Mouse (Mus musculus): ENCODE data around the gene Nt5c1b. TPM values are rescaled to one million over a fixed set of nuclear protein-coding genes. Genes with fewer than 3 reads are reported as not detected.

Gene Nt5c1b
- polyA plus RNA-seq, 1 experiment, result not detected

GRCm38 (mm10) chr12:10422347-10422746 is 52.6 kb downstream of the Nt5c1b start:
- no peak for TF ChIP-seq CEBPB (IDR thresholded peaks at IDR 0.05; ENCODE audit: low read depth)
- TF ChIP-seq MYOD1 (IDR thresholded peaks at IDR 0.05; ENCODE audit: control insufficient read depth, insufficient read length, low read depth), result no peak
- TF ChIP-seq FOSL1 (IDR thresholded peaks at IDR 0.05; ENCODE audit: insufficient read depth, low read length, poor library complexity, severe bottlenecking), result no peak
- TF ChIP-seq MYOG (IDR thresholded peaks at IDR 0.05; ENCODE audit: control insufficient read depth, extremely low read depth, insufficient read length), result no peak
- no peak for TF ChIP-seq CTCF (IDR thresholded peaks at IDR 0.05; ENCODE audit: control insufficient read depth, insufficient read depth, insufficient read length)
- TF ChIP-seq USF1 (IDR thresholded peaks at IDR 0.05; ENCODE audit: low read depth), result no peak
- no peak for TF ChIP-seq MAX (IDR thresholded peaks at IDR 0.05)
- H3K27me3 ChIP-seq (ENCODE audit: control insufficient read depth, insufficient read depth, insufficient read length), result no peaks in the 10 kb centered on the region
- no peaks in the 10 kb centered on the region for H3K79me3 ChIP-seq (ENCODE audit: low read depth)
- H3ac ChIP-seq (ENCODE audit: control insufficient read depth, insufficient read length, low read depth), result no peak overlapping the region
- H3K4me3 ChIP-seq (ENCODE audit: insufficient read depth, poor library complexity, severe bottlenecking), result no peak overlapping the region
- no peaks in the 10 kb centered on the region for H3K36me3 ChIP-seq (ENCODE audit: control insufficient read depth, insufficient read depth)
- H3K79me2 ChIP-seq (ENCODE audit: control insufficient read depth, insufficient read depth), result no peaks in the 10 kb centered on the region

- no peaks in the 10 kb centered on the region for H3K79me3 ChIP-seq (ENCODE audit: low read depth)
- H3K36me3 ChIP-seq (ENCODE audit: control insufficient read depth, insufficient read depth), result no peaks in the 10 kb centered on the region
- no peaks in the 10 kb centered on the region for H3K79me2 ChIP-seq (ENCODE audit: control insufficient read depth, insufficient read depth)
- H3K4me3 ChIP-seq (ENCODE audit: insufficient read depth, poor library complexity, severe bottlenecking), result no peak overlapping the region
- no peaks in the 10 kb centered on the region for H3K27me3 ChIP-seq (ENCODE audit: control insufficient read depth, insufficient read depth, insufficient read length)
- no peak for TF ChIP-seq MAX (IDR thresholded peaks at IDR 0.05)
- H3ac ChIP-seq (ENCODE audit: control insufficient read depth, insufficient read length, low read depth), result no peak overlapping the region
Measured at GRCm38 (mm10) chr12:10425982-10426863, 56.5 kb downstream of the Nt5c1b start.

- H3K4me3 ChIP-seq (ENCODE audit: insufficient read depth, poor library complexity, severe bottlenecking), result no peak overlapping the region
- no peak overlapping the region for H3ac ChIP-seq (ENCODE audit: control insufficient read depth, insufficient read length, low read depth)
- H3K27me3 ChIP-seq (ENCODE audit: control insufficient read depth, insufficient read depth, insufficient read length), result no peaks in the 10 kb centered on the region
- H3K36me3 ChIP-seq (ENCODE audit: control insufficient read depth, insufficient read depth), result no peaks in the 10 kb centered on the region
- H3K79me3 ChIP-seq (ENCODE audit: low read depth), result no peaks in the 10 kb centered on the region
- no peaks in the 10 kb centered on the region for H3K79me2 ChIP-seq (ENCODE audit: control insufficient read depth, insufficient read depth)
- TF ChIP-seq MAX (IDR thresholded peaks at IDR 0.05) (no peak), USF1 (IDR thresholded peaks at IDR 0.05; ENCODE audit: low read depth) (no peak), CTCF (IDR thresholded peaks at IDR 0.05; ENCODE audit: control insufficient read depth, insufficient read depth, insufficient read length) (no peak), MYOG (IDR thresholded peaks at IDR 0.05; ENCODE audit: control insufficient read depth, extremely low read depth, insufficient read length) (no peak), FOSL1 (IDR thresholded peaks at IDR 0.05; ENCODE audit: insufficient read depth, low read length, poor library complexity, severe bottlenecking) (no peak)
Measured at GRCm38 (mm10) chr12:10430999-10431398, 61.2 kb downstream of the Nt5c1b start.

- Histone ChIP-seq H3K79me2 (ENCODE audit: control insufficient read depth, insufficient read depth) (no peaks in the 10 kb centered on the region), H3ac (ENCODE audit: control insufficient read depth, insufficient read length, low read depth) (no peak overlapping the region), H3K27me3 (ENCODE audit: control insufficient read depth, insufficient read depth, insufficient read length) (no peaks in the 10 kb centered on the region), H3K4me3 (ENCODE audit: insufficient read depth, poor library complexity, severe bottlenecking) (no peak overlapping the region), H3K79me3 (ENCODE audit: low read depth) (no peaks in the 10 kb centered on the region), H3K36me3 (ENCODE audit: control insufficient read depth, insufficient read depth) (no peaks in the 10 kb centered on the region)
- TF ChIP-seq MAX (IDR thresholded peaks at IDR 0.05), result no peak
- peak; percentile 63 for TF ChIP-seq CTCF (IDR thresholded peaks at IDR 0.05; ENCODE audit: control insufficient read depth, insufficient read depth, insufficient read length)
- TF ChIP-seq USF1 (IDR thresholded peaks at IDR 0.05; ENCODE audit: low read depth), result no peak
- no peak for TF ChIP-seq MYOG (IDR thresholded peaks at IDR 0.05; ENCODE audit: control insufficient read depth, extremely low read depth, insufficient read length)
Measured at GRCm38 (mm10) chr12:10438054-10439001, 68.6 kb downstream of the Nt5c1b start.

Other genes starting within 250 kb of the Nt5c1b start
- gene Rdh14, start 20.8 kb downstream of the Nt5c1b start, polyA plus RNA-seq (2012; fragmentation: generic; extraction: Trizol), result 7.0 TPM